Mouse (Mus musculus): Measurements from ENCODE around the gene Pigs.

DNA sequence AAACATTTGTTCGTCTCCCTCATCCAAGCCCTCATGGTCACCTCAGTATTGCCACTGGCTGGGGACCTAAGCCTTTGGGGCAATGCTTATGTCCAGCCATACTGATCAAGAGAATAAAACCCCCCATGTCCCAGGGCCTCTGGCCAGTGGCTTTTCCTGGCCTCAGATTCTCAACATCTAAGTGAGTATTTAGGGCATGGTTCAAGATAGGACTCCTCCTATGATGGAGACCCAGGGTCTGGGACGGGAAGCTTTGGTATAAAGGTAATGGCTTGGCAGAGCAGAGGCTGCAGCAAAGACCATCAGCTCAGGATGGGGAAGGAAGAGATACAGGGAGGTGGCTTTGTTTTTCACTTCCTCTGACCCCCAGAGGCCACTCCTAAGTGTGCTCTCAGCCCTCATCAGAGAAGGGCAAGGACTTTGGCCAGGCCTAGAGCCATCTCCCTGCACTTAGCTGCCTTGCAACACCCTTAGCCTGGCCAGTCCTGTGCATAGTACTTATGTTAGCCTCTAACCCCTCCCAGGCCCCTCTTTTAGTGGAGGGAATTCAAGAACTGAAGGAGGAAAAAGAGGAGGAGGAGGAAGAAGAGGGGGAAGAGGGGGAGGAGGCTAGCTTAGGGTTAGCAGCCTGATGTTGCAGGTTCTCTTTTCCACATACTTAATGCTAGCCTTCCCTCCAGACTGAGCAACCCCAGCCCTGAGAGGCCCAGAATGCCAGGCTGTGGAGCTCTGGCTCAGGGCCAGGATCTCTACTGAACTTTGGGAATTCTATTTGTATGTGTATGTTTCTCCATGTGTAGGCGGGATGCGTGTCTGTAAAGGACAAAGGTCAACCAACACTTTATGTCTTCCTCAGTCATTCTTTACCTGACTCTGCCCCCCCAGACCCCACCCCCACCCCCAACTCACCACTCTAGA is 21.5 kb downstream of the Pigs start:
- TF ChIP-seq EP300 (IDR thresholded peaks at IDR 0.05; ENCODE audit: low read depth), result peak; percentile 22; the same call in 1 of the 2 replicates
- no peak for TF ChIP-seq CTCF (IDR thresholded peaks at IDR 0.05; ENCODE audit: low read depth)

Measured in liver, postnatal 0 days (tissue).